Mouse (Mus musculus): ENCODE data around the gene Chchd10.

Gene Chchd10

GRCm38 (mm10) chr10:75926396-75926795, 6.5 kb upstream of the Chchd10 start:
- no peak for DNase-seq (ENCODE audit: low read depth)

GRCm38 (mm10) chr10:75930304-75930703, 2.6 kb upstream of the Chchd10 start:
- DNase-seq (ENCODE audit: low read depth): no peak

- DNase-seq (ENCODE audit: low read depth): no peak
These were observed 1.6 kb upstream of the Chchd10 start for GRCm38 (mm10) chr10:75931311-75931710.

- no peak for DNase-seq (ENCODE audit: low read depth)
These were observed 750 bp upstream of the Chchd10 start for GRCm38 (mm10) chr10:75932081-75932678.

- DNase-seq (ENCODE audit: low read depth): no peak
These were observed 2.1 kb downstream of the Chchd10 start for GRCm38 (mm10) chr10:75934991-75935390.

- DNase-seq (ENCODE audit: low read depth): peak; percentile 80
These were observed 3.0 kb downstream of the Chchd10 start, which contains the start of gene Mmp11 for GRCm38 (mm10) chr10:75935680-75936541. Gene Mmp11, minus strand, starts transcription at chr10:75936496.

GRCm38 (mm10) chr10:75936909-75937667, 4.2 kb downstream of the Chchd10 start:
- no peak for DNase-seq (ENCODE audit: low read depth)

- no peak for DNase-seq (ENCODE audit: low read depth)
These were observed 5.1 kb downstream of the Chchd10 start for GRCm38 (mm10) chr10:75937851-75938643.

GRCm38 (mm10) chr10:75939481-75940234, 6.7 kb downstream of the Chchd10 start:
- no peak for DNase-seq (ENCODE audit: low read depth)

- no peak for DNase-seq (ENCODE audit: low read depth)
These were observed 7.6 kb downstream of the Chchd10 start, which contains the start of gene Gm867 for GRCm38 (mm10) chr10:75940520-75940919. Gene Gm867, minus strand, starts transcription at chr10:75940672.

GRCm38 (mm10) chr10:75941042-75941824, 8.3 kb downstream of the Chchd10 start:
- no peak for DNase-seq (ENCODE audit: low read depth)

GRCm38 (mm10) chr10:75942736-75943477, 10.0 kb downstream of the Chchd10 start, which contains the start of gene Vpreb3:
Gene Vpreb3, plus strand, starts transcription at chr10:75943057.
- DNase-seq (ENCODE audit: low read depth): no peak

GRCm38 (mm10) chr10:75944066-75944772, 11.3 kb downstream of the Chchd10 start:
- DNase-seq (ENCODE audit: low read depth): no peak

- no peak for DNase-seq (ENCODE audit: low read depth)
These were observed 12.3 kb downstream of the Chchd10 start for GRCm38 (mm10) chr10:75945213-75945612.

GRCm38 (mm10) chr10:75945896-75946295, 13.0 kb downstream of the Chchd10 start:
- DNase-seq (ENCODE audit: low read depth): no peak

- DNase-seq (ENCODE audit: low read depth): no peak
These were observed 15.1 kb downstream of the Chchd10 start for GRCm38 (mm10) chr10:75948079-75948478.

- DNase-seq (ENCODE audit: low read depth): no peak
These were observed 16.4 kb downstream of the Chchd10 start for GRCm38 (mm10) chr10:75949053-75950045.
